Mouse (Mus musculus): ENCODE data around the gene Ppp1r3d.

GRCm38 (mm10) chr2:178421603-178422002, 7.3 kb upstream of the Ppp1r3d start:
- TF ChIP-seq POLR2A (IDR thresholded peaks at IDR 0.05; ENCODE audit: insufficient read depth, low read depth, low read length) (no peak), CTCF (IDR thresholded peaks at IDR 0.05; ENCODE audit: insufficient read depth, low read depth, low read length) (no peak)
